Mouse (Mus musculus) brain, embryonic 14.5 days (tissue): ENCODE measurements at regions not wholly inside any gene's neighbourhood (a gene's known extent, or its start where the extent isn't known, plus 50 kb on each side); places are given as distances from the start of the nearest gene placed in this dataset.

Experiments
- DNase-seq: peaks from one replicate; pipeline ENCODE4 v3.0.0-alpha.2; 2011; ENCODE audit warnings: low read depth
- CTCF ChIP-seq: fragments of 200-500 bp; IDR thresholded peaks from 2 replicates; pipeline ENCODE4 v1.5.1; 2012; ENCODE audit warnings: inconsistent platforms, mild to moderate bottlenecking, moderate library complexity, borderline replicate concordance; ENCODE audit not compliant: insufficient read depth, insufficient read length; ENCODE audit errors: extremely low read depth
- POLR2A ChIP-seq: fragments of 200-500 bp; IDR thresholded peaks from 2 replicates; pipeline ENCODE4 v1.6.1; 2012; ENCODE audit warnings: mild to moderate bottlenecking, inconsistent platforms, borderline replicate concordance; ENCODE audit not compliant: poor library complexity, insufficient read depth, insufficient read length, severe bottlenecking; ENCODE audit errors: extremely low read depth

DNA sequence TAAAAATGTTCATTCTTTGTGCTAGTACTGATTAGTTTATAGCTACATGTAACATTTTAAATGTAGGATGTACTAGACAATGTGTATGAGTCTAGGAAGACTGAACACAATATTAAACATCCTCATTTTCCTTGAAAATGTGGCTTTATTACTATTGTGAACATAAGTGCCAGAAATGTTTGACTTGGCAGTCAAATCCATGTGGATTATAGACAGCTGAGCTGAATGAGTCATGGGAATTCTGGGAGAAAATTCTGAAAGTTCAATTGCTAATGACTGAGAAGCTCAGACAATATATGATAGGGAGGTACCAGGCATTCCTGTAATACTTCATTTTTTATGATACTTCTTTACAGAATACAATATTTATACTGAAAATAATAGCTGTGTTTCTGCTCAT is 761.5 kb upstream of the Zeb2 start:
- TF ChIP-seq CTCF (no peak), POLR2A (no peak)
- no peak for DNase-seq

DNA sequence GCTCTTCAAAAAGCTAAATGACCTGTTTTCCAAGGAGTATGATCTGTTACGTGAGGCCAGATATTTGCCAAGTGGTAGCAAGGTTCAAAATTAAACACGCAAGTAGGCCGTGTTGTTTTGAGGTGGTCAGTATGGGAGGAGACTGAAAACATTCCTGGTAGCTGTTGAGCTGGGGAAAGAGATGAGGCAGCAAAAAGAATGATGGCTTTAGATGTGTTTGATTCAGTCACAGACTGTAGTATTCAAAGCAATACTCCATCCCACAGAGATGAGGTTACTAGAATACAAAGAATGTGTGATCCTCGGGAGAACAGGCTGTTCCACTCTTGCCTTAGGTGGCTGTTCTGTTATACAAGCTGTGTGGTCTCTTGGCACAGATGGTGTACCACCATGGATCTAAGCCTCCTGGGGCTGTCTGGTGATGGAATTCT is 742.7 kb upstream of the Zeb2 start:
- TF ChIP-seq POLR2A, result no peak
- no peak for TF ChIP-seq CTCF
- DNase-seq, result peak; percentile 19

DNA sequence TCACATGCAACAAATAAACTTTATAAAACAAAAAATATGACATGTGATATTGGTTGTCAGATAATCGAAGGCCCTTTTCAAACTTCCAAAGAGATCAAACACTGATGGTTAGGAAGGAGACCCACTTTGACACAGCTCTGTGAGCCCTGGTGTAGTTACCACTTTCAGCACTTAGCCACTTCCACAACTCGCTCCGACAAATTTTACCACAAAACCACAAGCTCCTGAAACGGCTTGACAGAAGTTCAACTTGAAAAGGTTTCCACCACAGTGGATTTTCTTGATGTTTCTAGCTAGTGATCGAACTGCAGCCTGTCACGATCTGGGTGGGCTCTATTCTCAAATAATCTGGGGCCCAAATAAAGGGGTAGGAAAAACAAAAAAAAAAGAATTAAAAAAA is 742.2 kb upstream of the Zeb2 start:
- DNase-seq, result no peak
- TF ChIP-seq POLR2A, result no peak
- no peak for TF ChIP-seq CTCF

DNA sequence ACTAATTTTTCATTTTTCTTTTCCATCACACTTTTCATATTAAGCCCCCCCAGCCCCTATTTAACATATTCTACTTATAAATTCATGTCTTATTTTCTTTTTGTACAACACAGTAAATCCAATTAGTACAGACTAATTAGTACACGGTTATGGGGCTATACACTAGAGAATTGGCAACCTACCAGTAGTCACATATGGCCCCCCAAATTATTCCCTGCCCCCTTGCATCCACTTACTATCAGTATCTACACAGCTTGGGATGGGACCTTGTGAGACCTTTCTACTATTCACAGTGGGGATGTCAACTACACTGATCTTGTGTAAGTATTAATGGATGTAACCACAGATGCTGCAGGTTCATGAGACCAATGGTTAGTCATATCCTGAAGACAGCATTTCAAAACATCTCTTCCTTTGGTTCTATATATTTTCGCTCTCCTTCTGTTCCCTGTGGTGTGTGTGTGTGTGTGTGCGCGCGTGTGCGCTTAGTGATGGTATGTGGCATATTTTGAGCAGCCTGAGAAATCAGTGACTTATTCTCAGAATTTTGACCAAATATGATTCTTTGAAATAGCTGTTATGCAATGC is 732.9 kb upstream of the Zeb2 start:
- peak; percentile 77 for DNase-seq
- TF ChIP-seq CTCF, result no peak
- no peak for TF ChIP-seq POLR2A

DNA sequence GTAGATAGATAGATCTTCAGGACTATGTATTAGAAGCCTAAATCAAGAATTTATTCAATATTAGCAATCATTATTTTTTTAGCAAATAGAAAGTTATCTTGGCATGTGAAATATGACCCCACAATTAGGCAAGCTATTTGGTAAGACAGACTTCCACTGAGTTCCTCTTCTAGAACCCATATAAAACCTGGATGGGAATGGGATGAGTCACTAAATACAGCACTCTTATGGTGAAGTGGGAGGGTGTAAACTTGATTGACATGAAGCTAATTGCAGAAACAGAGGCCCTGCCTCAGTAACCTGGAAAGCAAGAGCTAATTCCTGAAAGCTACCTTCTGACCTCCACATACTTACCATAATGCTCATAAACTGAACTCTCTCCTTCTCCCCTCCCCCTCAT is 723.2 kb upstream of the Zeb2 start:
- no peak for DNase-seq
- TF ChIP-seq CTCF, result no peak
- TF ChIP-seq POLR2A, result no peak

DNA sequence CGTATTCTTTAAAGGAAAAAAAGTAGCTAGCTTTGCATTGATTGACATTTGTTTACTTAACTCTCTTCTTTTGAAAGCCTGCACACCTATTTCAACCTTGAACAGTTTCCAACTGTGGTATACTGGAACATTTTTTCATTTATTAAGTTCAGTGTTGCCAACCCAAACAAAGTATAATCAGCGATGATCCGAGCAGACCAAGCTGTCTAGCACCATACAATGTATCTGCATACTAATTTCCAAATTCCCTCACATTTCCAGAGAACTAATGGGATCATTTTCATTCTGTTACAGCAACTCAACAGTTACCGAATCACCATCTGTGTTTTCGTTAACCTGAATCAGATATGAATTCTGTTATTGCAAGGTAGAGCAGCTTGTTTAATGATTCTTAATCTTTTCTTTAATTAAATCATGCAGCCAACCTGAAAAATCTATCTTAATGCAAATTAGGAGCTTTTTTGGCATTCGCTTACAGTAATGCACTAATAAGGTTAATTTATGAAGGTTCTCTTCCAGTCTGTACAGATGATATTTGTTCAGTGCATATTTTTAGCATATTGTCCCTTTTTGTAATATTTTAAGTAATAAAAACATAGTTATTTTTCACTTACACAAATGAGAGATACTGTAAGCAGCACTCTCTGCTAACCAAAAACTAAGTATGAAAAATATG is 719.5 kb upstream of the Zeb2 start:
- TF ChIP-seq CTCF (no peak), POLR2A (no peak)
- DNase-seq, result peak; percentile 81

DNA sequence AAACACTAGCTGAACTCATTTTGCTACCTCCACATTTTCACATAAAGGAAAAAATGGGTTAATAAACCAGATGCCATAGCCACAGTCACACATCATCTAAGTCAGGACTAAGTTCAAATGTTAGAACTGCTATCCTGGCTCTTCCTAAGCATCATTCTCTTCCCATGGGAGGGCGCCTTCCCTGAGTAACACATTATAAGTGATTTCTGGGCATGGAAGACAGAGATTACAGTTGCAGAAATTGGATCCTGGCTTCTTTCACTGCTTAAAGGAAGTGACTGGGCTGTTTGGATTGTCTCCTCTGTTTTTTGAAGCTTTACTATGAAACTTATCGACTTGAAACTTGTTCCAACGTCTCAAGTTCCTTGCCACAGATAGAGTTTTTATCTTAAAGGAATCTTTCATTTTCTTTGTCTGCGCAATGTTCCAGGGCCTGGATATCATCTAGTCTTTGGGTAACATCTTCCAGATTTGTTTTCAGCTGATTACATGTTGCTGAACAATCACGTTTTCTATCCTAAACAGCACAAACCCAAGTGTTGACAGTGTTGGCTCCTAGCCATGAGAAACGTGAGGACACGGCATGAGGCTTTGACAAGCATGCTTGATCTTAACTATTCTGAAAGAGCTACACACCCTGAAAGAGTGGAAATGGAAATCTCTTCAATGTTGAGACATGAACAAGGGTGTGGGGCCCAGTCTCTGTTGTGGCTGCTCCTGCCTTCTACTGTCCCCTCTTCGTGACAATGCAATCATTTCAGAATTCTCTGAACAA is 700.9 kb upstream of the Zeb2 start:
- peak; percentile 58 for DNase-seq
- TF ChIP-seq CTCF, result no peak
- no peak for TF ChIP-seq POLR2A

DNA sequence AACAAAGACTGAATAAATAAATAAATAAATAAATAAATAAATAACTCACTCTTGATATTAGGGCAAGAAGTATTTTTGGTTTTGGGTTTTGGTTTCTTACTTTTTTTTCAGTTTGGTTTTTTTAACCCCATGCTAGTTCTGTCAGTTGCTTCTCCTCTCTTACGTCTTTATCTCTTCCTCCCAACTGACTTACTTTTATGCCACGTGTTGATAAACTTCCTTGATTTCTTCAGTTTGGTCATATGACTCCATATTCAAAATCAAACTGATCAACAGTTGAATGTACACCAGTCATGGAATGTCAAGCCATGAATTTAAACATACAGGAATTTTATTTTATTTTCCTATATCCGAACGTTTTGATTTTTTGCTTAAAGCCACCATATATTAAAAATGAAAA is 697.5 kb upstream of the Zeb2 start:
- no peak for DNase-seq
- TF ChIP-seq POLR2A, result no peak
- no peak for TF ChIP-seq CTCF

DNA sequence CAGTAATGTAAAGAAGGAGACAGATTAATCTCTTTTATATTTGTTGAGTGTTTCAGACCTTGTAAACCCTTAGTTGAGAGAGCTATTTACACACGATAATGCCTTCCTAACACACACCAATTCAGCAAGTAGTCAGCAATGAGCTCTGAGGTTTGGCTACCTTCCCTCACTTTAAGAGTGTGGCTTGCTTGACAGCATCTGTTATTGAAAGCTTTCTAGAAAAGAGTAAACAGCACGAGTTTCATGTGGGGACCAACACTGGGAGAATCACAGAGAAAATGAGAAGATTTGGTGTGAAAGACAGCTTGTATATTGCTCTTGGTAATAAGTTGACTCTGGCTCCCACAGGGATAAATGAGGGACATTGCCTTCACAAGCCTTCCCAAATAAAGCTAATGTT is 688.1 kb upstream of the Zeb2 start:
- DNase-seq, result peak; percentile 26
- TF ChIP-seq POLR2A, result no peak
- TF ChIP-seq CTCF, result no peak

DNA sequence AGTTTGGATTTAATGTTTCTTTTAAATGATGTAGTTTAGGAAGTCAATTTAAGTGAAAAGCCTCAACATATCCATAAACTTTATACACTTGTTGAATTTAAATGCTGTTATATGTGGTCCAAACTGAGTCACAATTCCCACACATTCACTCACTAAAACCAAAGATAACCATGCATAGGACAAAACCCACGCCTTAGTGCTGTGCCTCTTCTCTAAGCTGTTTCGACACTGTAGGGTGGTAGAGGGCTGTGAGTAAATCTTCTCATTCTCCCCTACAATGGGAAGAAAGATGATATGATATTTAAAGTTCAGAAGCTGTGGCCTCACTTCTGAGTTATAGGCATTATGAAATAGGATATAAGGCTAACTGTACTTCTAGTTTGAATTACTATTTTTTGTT is 682.9 kb upstream of the Zeb2 start:
- TF ChIP-seq CTCF, result no peak
- no peak for TF ChIP-seq POLR2A

DNA sequence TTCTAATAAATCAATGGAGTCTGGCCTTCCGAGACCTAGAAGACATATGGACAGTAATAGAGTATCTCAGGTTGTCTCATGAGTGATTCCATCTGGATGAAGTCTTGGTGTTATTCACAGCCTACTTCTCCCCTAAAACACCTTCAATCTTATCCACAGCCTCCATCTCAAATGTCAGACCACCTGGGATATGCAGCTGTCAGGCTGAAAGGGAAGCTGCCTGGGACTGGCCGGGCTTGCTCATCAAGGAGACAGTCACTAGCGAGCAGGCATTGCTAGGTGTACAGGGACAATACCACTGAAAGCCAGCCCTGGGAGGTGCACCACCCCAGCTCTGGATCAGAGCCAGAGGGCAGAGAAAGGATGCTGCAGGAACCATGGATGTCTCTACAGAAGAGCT is 676.4 kb upstream of the Zeb2 start:
- TF ChIP-seq POLR2A (no peak), CTCF (no peak)
- peak; percentile 35 for DNase-seq

More for the DNA sequence above, 682.9 kb upstream of the Zeb2 start:
- no peak for DNase-seq
